ENCODE assay signal across 23 mouse cellular contexts in genomic region chr3:146474428-146474827, GRCm38 (mm10).
"Had no signal": no experiment of that assay in that cellular context is flagged by ENCODE, and none has a peak within 500 bp of the region (broad histone marks: within the 10 kb centered on the region; RNA-seq: fewer than 3 reads in every experiment).

No protein-coding gene starts in this region.

- H3K36me3 ChIP-seq: limb, embryonic 10.5 days; limb, embryonic 13.5 days; liver, embryonic 12.5 days; liver, embryonic 15.5 days; lung, embryonic 15.5 days; midbrain, embryonic 10.5 days; midbrain, embryonic 13.5 days; neural tube, embryonic 13.5 days had no signal

- H3K27me3 ChIP-seq: limb, embryonic 13.5 days; liver, embryonic 12.5 days; liver, embryonic 15.5 days; lung, embryonic 15.5 days; megakaryocyte, embryonic 14.5 days; midbrain, embryonic 13.5 days; neural tube, embryonic 13.5 days had no signal

- H3K4me2 ChIP-seq: limb, embryonic 13.5 days; liver, embryonic 12.5 days; liver, embryonic 15.5 days; lung, embryonic 15.5 days; midbrain, embryonic 13.5 days; neural tube, embryonic 13.5 days had no signal

- H3K4me3 ChIP-seq: layer of hippocampus, adult 2 months; limb, embryonic 10.5 days; limb, embryonic 13.5 days; liver, embryonic 12.5 days; liver, embryonic 15.5 days; lung, embryonic 15.5 days; megakaryocyte, embryonic 14.5 days; midbrain, embryonic 10.5 days; midbrain, embryonic 13.5 days; myocyte; neural tube, embryonic 13.5 days had no signal

- DNase-seq: layer of hippocampus, adult 9-11 months; liver; lung, adult 18-20 months; lung, postnatal 10 days; lung, postnatal 36 days; retina, postnatal 1 day; right cerebral cortex, postnatal 25 days; thymus, adult 2 months; thymus, postnatal 14 days; thymus, postnatal 4 days had no signal

- H3K9me3 ChIP-seq: limb, embryonic 10.5 days; limb, embryonic 13.5 days; liver, embryonic 12.5 days; liver, embryonic 15.5 days; lung, embryonic 15.5 days; midbrain, embryonic 10.5 days; midbrain, embryonic 13.5 days; neural tube, embryonic 13.5 days had no signal

- H3K27ac ChIP-seq: layer of hippocampus, adult 2 months; limb, embryonic 10.5 days; limb, embryonic 13.5 days; liver, embryonic 12.5 days; liver, embryonic 15.5 days; lung, embryonic 15.5 days; midbrain, embryonic 10.5 days; midbrain, embryonic 13.5 days; neural tube, embryonic 13.5 days had no signal

- ATAC-seq: intestine, postnatal 0 days; liver, embryonic 12.5 days; midbrain, embryonic 13.5 days; midbrain, embryonic 16.5 days had no signal

- H3K4me1 ChIP-seq: limb, embryonic 10.5 days; limb, embryonic 13.5 days; liver, embryonic 12.5 days; liver, embryonic 15.5 days; lung, embryonic 15.5 days; megakaryocyte, embryonic 14.5 days; midbrain, embryonic 10.5 days; midbrain, embryonic 13.5 days; neural tube, embryonic 13.5 days had no signal

- H3K9ac ChIP-seq: limb, embryonic 13.5 days; liver, embryonic 12.5 days; liver, embryonic 15.5 days; lung, embryonic 15.5 days; midbrain, embryonic 13.5 days; neural tube, embryonic 13.5 days had no signal
